Mouse (Mus musculus): ENCODE measurements around the gene Pot1b. TPM values are rescaled to one million over a fixed set of nuclear protein-coding genes. Genes with fewer than 3 reads are reported as not detected.

Gene Pot1b
- polyA plus RNA-seq, 1 experiment from 2014 or later: 11.7 TPM

DNA sequence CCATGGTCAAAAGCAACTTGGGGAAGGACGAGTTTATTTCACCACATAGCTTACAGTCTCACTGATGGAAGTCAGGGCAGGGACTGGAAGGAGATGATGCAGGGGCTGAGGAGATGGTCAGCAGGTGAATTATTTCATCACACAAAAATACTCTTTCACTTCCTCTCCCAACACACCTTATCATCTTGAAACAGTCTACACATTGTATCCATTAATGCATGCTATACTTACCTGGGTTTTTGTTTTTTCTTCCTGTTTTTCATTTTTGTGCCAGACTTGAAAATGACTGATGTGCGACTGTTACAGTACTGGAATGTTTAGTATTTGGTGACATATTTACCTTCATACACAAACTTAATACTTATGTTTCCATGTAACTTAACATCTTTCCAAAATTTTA, 13.0 kb downstream of the Pot1b start:
- H3K9me3 ChIP-seq (ENCODE audit: control insufficient read depth, low read length): no peaks in the 10 kb centered on the region
- H3K36me3 ChIP-seq (ENCODE audit: control insufficient read depth, insufficient read depth): peaks cover 12% of the 10 kb centered on the region
- no peak for ATAC-seq
- H3K4me3 ChIP-seq (replicated peaks; ENCODE audit: low read length): no peak overlapping the region
- no peak overlapping the region for H3K9ac ChIP-seq (replicated peaks; ENCODE audit: low read depth, low read length)
- H3K4me1 ChIP-seq (replicated peaks; ENCODE audit: control insufficient read depth, insufficient read depth, low read length): no peaks in the 10 kb centered on the region
- no peak overlapping the region for H3K4me2 ChIP-seq (ENCODE audit: low read length)
- H3K27ac ChIP-seq (ENCODE audit: low read length): no peak overlapping the region
- WGBS: 92% methylated on average over 2 of the region's 2 CpGs
- no peaks in the 10 kb centered on the region for H3K27me3 ChIP-seq (replicated peaks; ENCODE audit: control insufficient read depth, insufficient read depth, low read length)

DNA sequence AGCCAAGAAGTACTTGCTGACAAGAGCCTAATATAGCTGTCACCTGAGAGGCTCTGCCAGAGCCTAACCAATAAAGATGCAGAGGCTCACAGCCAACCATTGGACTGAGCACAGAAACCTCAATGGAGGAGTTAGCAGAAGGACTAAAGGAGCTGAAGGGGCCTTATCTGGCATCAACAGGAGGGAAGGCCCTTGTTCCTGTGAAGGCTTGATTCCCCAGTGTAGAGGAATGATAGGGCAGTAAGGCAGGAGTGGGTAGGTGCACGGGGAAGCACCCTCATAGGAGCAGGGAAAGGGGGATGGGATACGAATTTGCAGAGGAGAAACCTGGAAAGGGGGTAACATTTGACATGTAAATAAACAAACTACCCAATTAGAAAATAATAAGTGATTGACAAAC, 51.3 kb downstream of the Pot1b start:
- Histone ChIP-seq H3K4me3 (replicated peaks; ENCODE audit: low read length) (no peak overlapping the region), H3K4me1 (replicated peaks; ENCODE audit: control insufficient read depth, insufficient read depth, low read length) (no peaks in the 10 kb centered on the region), H3K36me3 (ENCODE audit: control insufficient read depth, insufficient read depth) (no peaks in the 10 kb centered on the region), H3K27me3 (replicated peaks; ENCODE audit: control insufficient read depth, insufficient read depth, low read length) (no peaks in the 10 kb centered on the region), H3K4me2 (ENCODE audit: low read length) (no peak overlapping the region), H3K9me3 (ENCODE audit: control insufficient read depth, low read length) (no peaks in the 10 kb centered on the region), H3K27ac (ENCODE audit: low read length) (no peak overlapping the region), H3K9ac (replicated peaks; ENCODE audit: low read depth, low read length) (no peak overlapping the region)
- ATAC-seq: no peak
- 90% methylated on average over 2 of the region's 2 CpGs for WGBS

DNA sequence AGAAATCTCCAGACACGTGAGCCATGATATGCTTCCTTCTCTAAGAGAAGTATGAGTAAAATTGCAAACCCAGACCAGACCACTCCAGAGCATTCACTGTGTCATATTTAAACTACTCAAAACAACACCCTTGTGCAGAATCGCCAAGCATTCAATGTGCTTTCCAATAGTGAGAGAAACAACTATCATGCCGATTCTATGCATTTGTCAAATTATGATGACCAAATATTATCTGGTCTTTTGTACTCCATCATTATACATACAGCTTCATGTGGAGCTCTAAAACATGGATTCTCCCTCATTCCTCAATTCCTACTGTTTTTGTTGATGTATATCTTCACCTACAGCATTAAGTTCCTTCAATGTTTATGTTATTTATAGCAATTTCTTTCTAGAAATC, 87.3 kb downstream of the Pot1b start, which contains the start of gene Vmn2r118:
Vmn2r118 (minus strand) TSS at position 101 of the 400 bp plus-strand sequence.
- Histone ChIP-seq H3K9ac (replicated peaks; ENCODE audit: low read depth, low read length) (no peak within 1 kb of the TSS), H3K9me3 (ENCODE audit: control insufficient read depth, low read length) (no peaks in the 10 kb centered on the region), H3K27me3 (replicated peaks; ENCODE audit: control insufficient read depth, insufficient read depth, low read length) (no peaks in the 10 kb centered on the region), H3K36me3 (ENCODE audit: control insufficient read depth, insufficient read depth) (no peaks in the 10 kb centered on the region), H3K27ac (ENCODE audit: low read length) (no peak within 1 kb of the TSS), H3K4me3 (replicated peaks; ENCODE audit: low read length) (no peak within 1 kb of the TSS), H3K4me1 (replicated peaks; ENCODE audit: control insufficient read depth, insufficient read depth, low read length) (no peaks in the 10 kb centered on the region), H3K4me2 (ENCODE audit: low read length) (no peak within 1 kb of the TSS)
- WGBS: 84% methylated on average over 3 of the region's 3 CpGs
- ATAC-seq: no peak

Other genes starting within 250 kb of the Pot1b start
- 0.04 and 0.05 TPM in 2 replicates for gene Vmn2r118, start 87.4 kb downstream of the Pot1b start, polyA plus RNA-seq (2015; fragmentation: Nextera tagmentation; extraction: Ambion mirVana)
- gene Adgre4, start 37.4 kb upstream of the Pot1b start, polyA plus RNA-seq (2015; fragmentation: Nextera tagmentation; extraction: Ambion mirVana): 0.09 and 0.14 TPM in 2 replicates
- 13.1 and 14.4 TPM in 2 replicates for gene Zfp119a, start 166.3 kb upstream of the Pot1b start, polyA plus RNA-seq (2015; fragmentation: Nextera tagmentation; extraction: Ambion mirVana)
- 17.0 and 18.0 TPM in 2 replicates for gene Zfp959, start 179.5 kb upstream of the Pot1b start, polyA plus RNA-seq (2015; fragmentation: Nextera tagmentation; extraction: Ambion mirVana)
- 6.7 and 8.3 TPM in 2 replicates for gene Zfp119b, start 236.9 kb upstream of the Pot1b start, polyA plus RNA-seq (2015; fragmentation: Nextera tagmentation; extraction: Ambion mirVana)
- gene Ebi3, start 240.0 kb upstream of the Pot1b start, polyA plus RNA-seq (2015; fragmentation: Nextera tagmentation; extraction: Ambion mirVana): 3.0 and 4.2 TPM in 2 replicates
- 26.8 and 27.0 TPM in 2 replicates for gene Yju2, start 246.5 kb upstream of the Pot1b start, polyA plus RNA-seq (2015; fragmentation: Nextera tagmentation; extraction: Ambion mirVana)